Mouse (Mus musculus): ENCODE data around the gene Itpr3. TPM values are rescaled to one million over a fixed set of nuclear protein-coding genes. Genes with fewer than 3 reads are reported as not detected.

Gene Itpr3
- polyA plus RNA-seq, 1 experiment, result 42.0 TPM

DNA sequence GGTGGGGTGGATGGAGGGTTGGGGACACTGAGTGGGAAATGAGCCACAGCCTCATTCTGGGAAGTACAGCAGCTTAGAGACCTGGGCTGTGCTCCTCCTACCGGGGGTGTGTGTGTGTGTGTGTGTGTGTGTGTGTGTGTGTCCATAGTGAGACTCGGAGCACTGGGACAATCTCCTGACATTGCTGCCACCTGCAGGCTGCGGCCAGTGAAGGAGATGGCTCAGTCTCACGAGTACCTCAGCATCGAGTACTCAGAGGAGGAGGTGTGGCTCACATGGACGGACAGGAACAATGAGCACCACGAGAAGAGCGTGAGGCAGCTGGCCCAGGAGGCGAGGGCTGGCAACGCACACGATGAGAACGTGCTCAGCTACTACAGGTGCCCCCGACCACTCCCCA, 38.6 kb downstream of the Itpr3 start:
- peaks cover 7% of the 10 kb centered on the region for H3K36me3 ChIP-seq (ENCODE audit: control insufficient read depth, insufficient read depth, low read length)
- WGBS, result 76% methylated on average over 13 of the region's 13 CpGs
- TF ChIP-seq CTCF (IDR thresholded peaks at IDR 0.05; ENCODE audit: borderline replicate concordance, control insufficient read depth, extremely low read depth, insufficient read depth, low read length, poor library complexity) (no peak), POLR2A (IDR thresholded peaks at IDR 0.05; ENCODE audit: control insufficient read depth, extremely low read depth, insufficient read depth, low read length, poor library complexity) (no peak)
- no peaks in the 10 kb centered on the region for H3K4me1 ChIP-seq (replicated peaks; ENCODE audit: control insufficient read depth, insufficient read depth, low read length)
- no peak overlapping the region for H3K27ac ChIP-seq (ENCODE audit: control insufficient read depth, insufficient read depth, low read length)
- no peak overlapping the region for H3K4me3 ChIP-seq (ENCODE audit: control insufficient read depth, insufficient read depth, low read length)
- no peak for DNase-seq
- H3K27me3 ChIP-seq (ENCODE audit: control insufficient read depth, insufficient read depth, low read length), result no peaks in the 10 kb centered on the region

DNA sequence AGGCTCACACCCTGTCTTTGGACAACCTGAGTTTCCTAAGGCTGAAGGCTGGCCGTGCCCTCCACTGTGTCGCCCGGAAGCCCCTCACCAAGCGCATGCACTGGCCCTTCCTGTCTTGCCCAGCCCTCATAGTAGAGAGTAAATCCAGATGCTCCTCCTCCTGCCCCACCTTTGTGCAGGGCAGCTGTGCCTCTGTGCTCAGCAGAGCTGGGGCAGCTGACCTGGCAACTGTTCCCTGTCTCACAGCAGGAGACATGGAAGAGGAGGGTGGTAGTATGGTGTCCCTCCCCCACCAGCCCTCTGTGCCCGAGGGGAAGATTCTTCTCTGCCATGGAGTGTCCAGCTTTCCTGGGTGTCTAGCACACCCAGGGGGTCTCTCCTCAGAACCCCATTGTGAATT, 44.6 kb downstream of the Itpr3 start:
- Histone ChIP-seq H3K4me1 (replicated peaks; ENCODE audit: control insufficient read depth, insufficient read depth, low read length) (no peaks in the 10 kb centered on the region), H3K36me3 (ENCODE audit: control insufficient read depth, insufficient read depth, low read length) (peaks cover 3% of the 10 kb centered on the region), H3K27me3 (ENCODE audit: control insufficient read depth, insufficient read depth, low read length) (no peaks in the 10 kb centered on the region), H3K4me3 (ENCODE audit: control insufficient read depth, insufficient read depth, low read length) (no peak overlapping the region), H3K27ac (ENCODE audit: control insufficient read depth, insufficient read depth, low read length) (no peak overlapping the region)
- WGBS, result 96% methylated on average over 5 of the region's 5 CpGs
- no peak for DNase-seq
- TF ChIP-seq POLR2A (IDR thresholded peaks at IDR 0.05; ENCODE audit: control insufficient read depth, extremely low read depth, insufficient read depth, low read length, poor library complexity) (no peak), CTCF (IDR thresholded peaks at IDR 0.05; ENCODE audit: borderline replicate concordance, control insufficient read depth, extremely low read depth, insufficient read depth, low read length, poor library complexity) (no peak)

DNA sequence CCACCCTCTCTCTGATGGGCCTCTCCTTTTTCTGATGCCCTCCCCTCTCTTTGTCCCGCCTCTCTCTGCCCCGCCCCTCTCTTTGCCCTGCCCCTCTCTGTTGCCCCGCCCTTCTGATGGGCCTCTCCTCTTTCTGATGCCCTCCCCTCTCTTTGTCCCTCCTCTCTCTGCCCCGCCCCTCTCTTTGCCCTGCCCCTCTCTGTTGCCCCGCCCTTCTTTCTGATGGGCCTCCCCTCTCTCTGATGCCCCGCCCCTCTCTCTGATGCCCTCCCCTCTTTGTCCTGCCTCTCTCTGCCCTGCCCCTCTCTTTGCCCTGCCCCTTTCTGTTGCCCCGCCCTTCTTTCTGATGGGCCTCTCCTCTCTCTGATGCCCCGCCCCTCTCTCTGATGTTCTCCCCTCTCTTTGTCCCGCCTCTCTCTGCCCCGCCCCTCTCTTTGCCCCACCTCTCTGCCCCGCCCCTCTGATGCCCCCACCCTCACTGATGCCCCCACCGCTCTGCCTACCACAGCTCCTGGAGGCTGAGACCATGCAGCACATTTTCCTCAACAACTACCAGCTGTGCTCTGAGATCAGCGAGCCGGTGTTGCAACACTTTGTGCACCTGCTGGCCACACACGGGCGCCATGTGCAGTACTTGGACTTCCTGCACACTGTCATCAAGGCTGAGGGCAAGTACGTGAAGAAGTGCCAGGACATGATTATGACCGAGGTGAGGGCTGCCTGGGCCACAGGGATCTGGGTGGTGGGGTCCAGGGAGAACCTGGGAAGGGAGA, 48.8 kb downstream of the Itpr3 start:
- Histone ChIP-seq H3K27ac (ENCODE audit: control insufficient read depth, insufficient read depth, low read length) (no peak overlapping the region), H3K36me3 (ENCODE audit: control insufficient read depth, insufficient read depth, low read length) (no peaks in the 10 kb centered on the region), H3K4me3 (ENCODE audit: control insufficient read depth, insufficient read depth, low read length) (no peak overlapping the region), H3K27me3 (ENCODE audit: control insufficient read depth, insufficient read depth, low read length) (no peaks in the 10 kb centered on the region), H3K4me1 (replicated peaks; ENCODE audit: control insufficient read depth, insufficient read depth, low read length) (no peaks in the 10 kb centered on the region)
- WGBS, result 91% methylated on average over 15 of the region's 18 CpGs
- no peak for TF ChIP-seq CTCF (IDR thresholded peaks at IDR 0.05; ENCODE audit: borderline replicate concordance, control insufficient read depth, extremely low read depth, insufficient read depth, low read length, poor library complexity)
- DNase-seq, result no peak

DNA sequence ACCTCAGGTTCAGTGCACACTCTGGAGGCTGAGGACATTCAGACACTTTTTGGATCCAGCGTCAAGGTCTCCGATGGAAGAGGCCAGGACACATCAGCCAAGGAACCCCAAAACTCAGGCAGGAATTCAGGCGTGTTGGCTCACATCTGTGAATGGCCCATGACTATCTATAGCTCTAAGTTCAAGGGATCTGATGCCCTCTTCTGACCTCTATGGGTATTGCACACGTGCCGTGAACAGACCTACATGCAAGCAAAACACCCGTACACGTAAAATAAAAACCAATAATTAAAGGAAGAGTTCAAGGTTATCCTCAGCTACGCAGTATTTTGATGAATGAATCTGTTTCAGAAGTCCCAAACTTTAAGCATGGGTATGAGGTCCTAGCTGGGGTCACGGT, 49.6 kb downstream of the Itpr3 start:
- no peaks in the 10 kb centered on the region for H3K4me1 ChIP-seq (replicated peaks; ENCODE audit: control insufficient read depth, insufficient read depth, low read length)
- H3K4me3 ChIP-seq (ENCODE audit: control insufficient read depth, insufficient read depth, low read length), result no peak overlapping the region
- no peak for TF ChIP-seq CTCF (IDR thresholded peaks at IDR 0.05; ENCODE audit: borderline replicate concordance, control insufficient read depth, extremely low read depth, insufficient read depth, low read length, poor library complexity)
- no peak for TF ChIP-seq POLR2A (IDR thresholded peaks at IDR 0.05; ENCODE audit: control insufficient read depth, extremely low read depth, insufficient read depth, low read length, poor library complexity)
- H3K27ac ChIP-seq (ENCODE audit: control insufficient read depth, insufficient read depth, low read length), result no peak overlapping the region
- DNase-seq, result peak; percentile 40
- H3K36me3 ChIP-seq (ENCODE audit: control insufficient read depth, insufficient read depth, low read length), result no peaks in the 10 kb centered on the region
- WGBS, result 94% methylated on average over 9 of the region's 9 CpGs
- H3K27me3 ChIP-seq (ENCODE audit: control insufficient read depth, insufficient read depth, low read length), result no peaks in the 10 kb centered on the region

DNA sequence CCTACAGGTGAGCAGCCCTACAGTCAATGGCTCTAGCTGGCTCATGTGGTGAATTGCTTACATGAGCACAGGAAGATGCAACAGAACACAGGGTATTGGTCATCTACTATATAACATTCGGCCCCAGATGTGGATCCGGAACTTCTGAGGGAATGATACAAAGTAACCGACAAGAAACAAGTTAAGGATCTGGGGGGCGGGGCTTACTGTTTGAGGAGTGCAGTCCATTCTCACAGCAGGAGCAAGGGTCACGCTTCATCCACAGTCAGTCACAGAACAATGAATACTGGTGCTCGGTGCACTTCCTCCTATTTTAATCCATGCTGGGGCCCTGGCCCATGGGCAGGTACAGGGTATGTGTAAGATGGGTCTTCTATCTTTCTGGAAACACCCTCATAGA, 50.8 kb downstream of the Itpr3 start:
- no peaks in the 10 kb centered on the region for H3K36me3 ChIP-seq (ENCODE audit: control insufficient read depth, insufficient read depth, low read length)
- WGBS, result 98% methylated on average over 6 of the region's 6 CpGs
- no peak for TF ChIP-seq CTCF (IDR thresholded peaks at IDR 0.05; ENCODE audit: borderline replicate concordance, control insufficient read depth, extremely low read depth, insufficient read depth, low read length, poor library complexity)
- no peak for TF ChIP-seq POLR2A (IDR thresholded peaks at IDR 0.05; ENCODE audit: control insufficient read depth, extremely low read depth, insufficient read depth, low read length, poor library complexity)

DNA sequence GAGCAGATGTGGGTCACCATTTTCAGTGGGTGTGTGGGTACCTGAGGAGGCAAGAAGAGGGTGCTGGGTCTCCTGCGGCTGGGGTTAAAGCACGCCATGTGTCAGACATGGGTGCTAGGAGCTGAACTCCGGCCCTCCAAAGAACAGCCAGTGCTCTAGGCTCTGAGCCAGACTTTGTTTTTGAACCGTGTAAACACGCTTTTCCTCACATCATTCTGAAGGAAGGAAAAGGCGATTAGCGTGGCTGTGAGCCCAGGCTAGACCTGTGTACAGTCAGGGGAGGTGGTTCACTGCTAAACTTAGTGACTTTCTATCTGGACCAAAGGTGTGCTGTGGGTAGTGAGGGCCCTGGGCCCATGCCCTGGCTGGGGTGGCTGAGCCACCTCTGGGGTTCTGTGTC, 53.0 kb downstream of the Itpr3 start:
- no peaks in the 10 kb centered on the region for H3K4me1 ChIP-seq (replicated peaks; ENCODE audit: control insufficient read depth, insufficient read depth, low read length)
- WGBS, result 96% methylated on average over 7 of the region's 7 CpGs
- no peak for DNase-seq
- H3K27me3 ChIP-seq (ENCODE audit: control insufficient read depth, insufficient read depth, low read length), result no peaks in the 10 kb centered on the region
- TF ChIP-seq CTCF (IDR thresholded peaks at IDR 0.05; ENCODE audit: borderline replicate concordance, control insufficient read depth, extremely low read depth, insufficient read depth, low read length, poor library complexity) (no peak), POLR2A (IDR thresholded peaks at IDR 0.05; ENCODE audit: control insufficient read depth, extremely low read depth, insufficient read depth, low read length, poor library complexity) (no peak)
- no peak overlapping the region for H3K27ac ChIP-seq (ENCODE audit: control insufficient read depth, insufficient read depth, low read length)
- H3K4me3 ChIP-seq (ENCODE audit: control insufficient read depth, insufficient read depth, low read length), result no peak overlapping the region
- H3K36me3 ChIP-seq (ENCODE audit: control insufficient read depth, insufficient read depth, low read length), result peaks cover 9% of the 10 kb centered on the region

More for the DNA sequence above, 50.8 kb downstream of the Itpr3 start:
- DNase-seq, result no peak
- H3K4me3 ChIP-seq (ENCODE audit: control insufficient read depth, insufficient read depth, low read length), result no peak overlapping the region
- no peak overlapping the region for H3K27ac ChIP-seq (ENCODE audit: control insufficient read depth, insufficient read depth, low read length)
- no peaks in the 10 kb centered on the region for H3K27me3 ChIP-seq (ENCODE audit: control insufficient read depth, insufficient read depth, low read length)
- H3K4me1 ChIP-seq (replicated peaks; ENCODE audit: control insufficient read depth, insufficient read depth, low read length), result no peaks in the 10 kb centered on the region
